In genomic region chr17:67351423-67351822, GRCm38 (mm10) we compare ENCODE assay signal across 9 mouse cellular contexts. TPM values are rescaled to one million over a fixed set of nuclear protein-coding genes. Genes with fewer than 3 reads are reported as not detected.
DNase-seq lines count a peak whose midpoint lies in the region; ATAC-seq and TF ChIP-seq lines count a peak whose summit lies in the region.
"Had no signal": no experiment of that assay in that cellular context is flagged by ENCODE, and none has a peak within 500 bp of the region (broad histone marks: within the 10 kb centered on the region; RNA-seq: fewer than 3 reads in every experiment).

No protein-coding gene starts in this region.

- DNase-seq in adrenal gland, adult 2 months: peak; percentile 42
- DNase-seq in adrenal gland, postnatal 25 days: no peak
- no peak for DNase-seq in liver, embryonic 11.5 days (ENCODE audit: low spot score)
- peak; percentile 87 for DNase-seq in lung, embryonic 14.5 days
- DNase-seq in stomach, postnatal 0 days (ENCODE audit: low spot score): peak; percentile 33
- DNase-seq in left cerebral cortex, postnatal 4 days: no peak
- no peak for DNase-seq in cerebellum, adult 11 months

- 66% methylated on average over 5 of the region's 5 CpGs for WGBS in liver, embryonic 11.5 days
- 56% methylated on average over 5 of the region's 5 CpGs for WGBS in liver, embryonic 12.5 days (ENCODE audit: insufficient replicate concordance)
- 9% methylated on average over 5 of the region's 5 CpGs for WGBS in lung, embryonic 14.5 days
- 23% methylated on average over 5 of the region's 5 CpGs for WGBS in stomach, postnatal 0 days

- H3K4me3 ChIP-seq in liver, embryonic 11.5 days (ENCODE audit: low read depth, low read length): no peak overlapping the region
- H3K4me3 ChIP-seq in liver, embryonic 12.5 days: no peak overlapping the region
- peak overlapping the region; percentile 69 for H3K4me3 ChIP-seq in lung, embryonic 14.5 days (ENCODE audit: low read depth, low read length)
- no peak overlapping the region; the same call in 1 of the 2 replicates for H3K4me3 ChIP-seq in stomach, postnatal 0 days (ENCODE audit: low read depth, low read length)

- peak overlapping the region; percentile 11 for H3K4me2 ChIP-seq in liver, embryonic 11.5 days
- no peak overlapping the region for H3K4me2 ChIP-seq in liver, embryonic 12.5 days
- H3K4me2 ChIP-seq in lung, embryonic 14.5 days: peak overlapping the region; percentile 80
- H3K4me2 ChIP-seq in stomach, postnatal 0 days (replicated peaks; ENCODE audit: low read depth): peak overlapping the region; percentile 82

- no peak for ATAC-seq in liver, embryonic 11.5 days (replicated peaks; ENCODE audit: low FRiP score)
- no peak for ATAC-seq in liver, embryonic 12.5 days
- ATAC-seq in lung, embryonic 14.5 days (ENCODE audit: insufficient read depth): peak; percentile 43; the same call in 1 of the 2 replicates
- no peak; the same call in 1 of the 2 replicates for ATAC-seq in stomach, postnatal 0 days (ENCODE audit: low FRiP score, low TSS enrichment)

- TF ChIP-seq EP300 in stomach, postnatal 0 days (optimal IDR thresholded peaks at IDR 0.05): no peak

- intact Hi-C loops in left cerebral cortex, postnatal 4 days (cut with DNase I): loop anchor here (5.0 to 10.0 kb wide), 3 partner anchors 123 to 667 kb away; no protein-coding TSS in a partner anchor

- no peaks in the 10 kb centered on the region for H3K36me3 ChIP-seq in liver, embryonic 11.5 days (ENCODE audit: control insufficient read depth, insufficient read depth, low read length)
- H3K36me3 ChIP-seq in liver, embryonic 12.5 days: no peaks in the 10 kb centered on the region
- no peaks in the 10 kb centered on the region for H3K36me3 ChIP-seq in lung, embryonic 14.5 days (ENCODE audit: insufficient read depth)
- no peaks in the 10 kb centered on the region for H3K36me3 ChIP-seq in stomach, postnatal 0 days (ENCODE audit: control insufficient read depth, insufficient read depth, low read length)

- no peak overlapping the region for H3K27ac ChIP-seq in liver, embryonic 11.5 days (ENCODE audit: low read depth, low read length)
- H3K27ac ChIP-seq in liver, embryonic 12.5 days: no peak overlapping the region
- no peak overlapping the region; the same call in 1 of the 2 replicates for H3K27ac ChIP-seq in lung, embryonic 14.5 days (ENCODE audit: low read depth)
- no peak overlapping the region for H3K27ac ChIP-seq in stomach, postnatal 0 days (replicated peaks)
- H3K27ac ChIP-seq: macrophage had no signal

- TF ChIP-seq CTCF in lung, embryonic 14.5 days (IDR thresholded peaks at IDR 0.05; ENCODE audit: low read depth): no peak
- TF ChIP-seq CTCF in stomach, postnatal 0 days (IDR thresholded peaks at IDR 0.05; ENCODE audit: low read depth): no peak

- H3K9me3 ChIP-seq in liver, embryonic 11.5 days (ENCODE audit: control insufficient read depth, low read length): no peaks in the 10 kb centered on the region
- no peaks in the 10 kb centered on the region for H3K9me3 ChIP-seq in liver, embryonic 12.5 days (replicated peaks)
- no peaks in the 10 kb centered on the region for H3K9me3 ChIP-seq in lung, embryonic 14.5 days (ENCODE audit: low read depth, low read length)
- H3K9me3 ChIP-seq in stomach, postnatal 0 days (ENCODE audit: control insufficient read depth, low read length): no peaks in the 10 kb centered on the region

- H3K9ac ChIP-seq in liver, embryonic 11.5 days (ENCODE audit: low read depth, low read length): no peak overlapping the region
- no peak overlapping the region for H3K9ac ChIP-seq in liver, embryonic 12.5 days
- H3K9ac ChIP-seq in lung, embryonic 14.5 days: 0 out of 2 replicates have a peak overlapping the region, but pooled peaks have one; percentile 86
- H3K9ac ChIP-seq in stomach, postnatal 0 days (ENCODE audit: low read length): no peak overlapping the region

- H3K4me1 ChIP-seq in liver, embryonic 11.5 days (replicated peaks; ENCODE audit: control insufficient read depth, insufficient read depth, low read length): peaks cover 4% of the 10 kb centered on the region; the same call in 1 of the 2 replicates
- H3K4me1 ChIP-seq in liver, embryonic 12.5 days: no peaks in the 10 kb centered on the region
- peaks cover 10% of the 10 kb centered on the region; the same call in 1 of the 2 replicates for H3K4me1 ChIP-seq in lung, embryonic 14.5 days (ENCODE audit: insufficient read depth)
- 0 out of 2 replicates have a peak, but pooled peaks cover 3% of the 10 kb centered on the region for H3K4me1 ChIP-seq in stomach, postnatal 0 days (replicated peaks; ENCODE audit: control insufficient read depth, insufficient read depth)

- peaks cover 35% of the 10 kb centered on the region for H3K27me3 ChIP-seq in liver, embryonic 11.5 days (replicated peaks; ENCODE audit: control insufficient read depth, insufficient read depth, low read length)
- H3K27me3 ChIP-seq in liver, embryonic 12.5 days (replicated peaks): peaks cover 54% of the 10 kb centered on the region
- H3K27me3 ChIP-seq in lung, embryonic 14.5 days (ENCODE audit: insufficient read depth, low read length): peaks cover 4% of the 10 kb centered on the region; the same call in 1 of the 2 replicates
- no peaks in the 10 kb centered on the region for H3K27me3 ChIP-seq in stomach, postnatal 0 days (ENCODE audit: control insufficient read depth, insufficient read depth, low read length)

RNA-seq across cellular contexts. Expression of gene Ptprm, which starts 2.8 kb away (rescaled TPM):
- total RNA-seq in adrenal gland, adult 2 months (2021): 10 to 100 TPM; 27.8 to 33.3 TPM
- polyA plus RNA-seq in adrenal gland, adult 2 months (2012; rRNA removed): 7.2 and 8.6 TPM in 2 replicates
- total RNA-seq in adrenal gland, postnatal 25 days (2021): 39.4 and 41.0 TPM in 2 replicates
- polyA plus RNA-seq in liver, embryonic 11.5 days (2014; fragmentation: Nextera tagmentation; extraction: Ambion mirVana): 5.0 and 5.7 TPM in 2 replicates
- 2.5 and 2.6 TPM in 2 replicates for polyA plus RNA-seq in liver, embryonic 12.5 days (2016; fragmentation: Nextera tagmentation; extraction: Ambion mirVana)
- 42.6 and 45.4 TPM in 2 replicates for polyA plus RNA-seq in lung, embryonic 14.5 days (2014; fragmentation: Nextera tagmentation; extraction: Ambion mirVana)
- polyA plus RNA-seq in stomach, postnatal 0 days (2015; fragmentation: Nextera tagmentation; extraction: Ambion mirVana): 3.6 and 4.4 TPM in 2 replicates
- total RNA-seq in left cerebral cortex, postnatal 4 days (2021): 10 to 100 TPM; 39.6 to 43.9 TPM

Comparison
In these comparisons a context has a peak if more than half of its experiments do, and no peak if none do; other contexts are left out.
1. DNase-seq: peak in adrenal gland, adult 2 months (single experiment), lung, embryonic 14.5 days (single experiment) and stomach, postnatal 0 days (single experiment); none in adrenal gland, postnatal 25 days (single experiment), liver, embryonic 11.5 days (single experiment), left cerebral cortex, postnatal 4 days (single experiment) and cerebellum, adult 11 months (single experiment).